Comparison of ENCODE assay signal across 8 mouse cellular contexts in the genomic region with DNA sequence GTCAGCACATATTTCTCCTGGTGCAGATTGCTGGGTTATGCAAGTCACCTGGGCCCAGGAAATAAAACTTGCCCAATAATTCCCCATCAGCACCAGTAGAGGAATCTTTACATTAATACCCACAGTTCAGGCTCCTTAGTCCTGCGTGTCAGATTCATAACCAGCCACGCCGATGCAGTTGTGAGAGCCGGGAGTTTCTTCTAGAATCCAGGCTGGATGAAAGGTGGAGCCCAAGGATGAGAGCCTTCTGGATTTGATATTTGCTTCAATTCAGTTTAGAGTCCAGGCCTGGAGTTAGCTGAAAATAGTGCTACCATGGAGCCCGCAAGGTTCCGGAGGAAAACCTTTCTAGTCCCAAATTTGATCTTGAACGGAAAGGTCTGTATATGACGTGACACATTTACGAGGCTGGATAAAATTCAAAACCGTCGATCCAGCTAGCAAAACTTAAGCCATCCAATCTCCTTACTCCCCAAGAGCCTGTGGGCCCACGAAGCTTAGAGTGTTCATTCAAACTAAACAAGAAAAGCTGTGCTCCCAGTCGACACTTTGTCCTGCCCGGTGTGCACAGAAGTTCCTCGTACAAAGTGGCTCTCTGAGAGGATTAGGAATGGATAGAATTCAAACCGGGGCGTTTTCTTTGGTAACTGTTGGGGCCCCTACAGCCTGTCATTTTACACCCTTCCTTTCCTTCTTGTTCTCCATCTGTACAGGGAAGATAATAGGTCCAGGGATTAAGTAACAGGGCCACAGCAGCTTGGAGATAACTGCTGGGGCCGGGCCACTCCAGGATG. TPM values are rescaled to one million over a fixed set of nuclear protein-coding genes. Genes with fewer than 3 reads are reported as not detected.
DNase-seq lines count a peak whose midpoint lies in the region; ATAC-seq and TF ChIP-seq lines count a peak whose summit lies in the region.

No protein-coding gene starts in this region.

- peak overlapping the region; percentile 85 for H3K9ac ChIP-seq in lung, embryonic 15.5 days
- H3K9ac ChIP-seq in embryonic facial prominence, embryonic 11.5 days (replicated peaks; ENCODE audit: low read length): peak overlapping the region; percentile 85
- peak overlapping the region; percentile 86 for H3K9ac ChIP-seq in hindbrain, postnatal 0 days (replicated peaks; ENCODE audit: low read length)
- H3K9ac ChIP-seq in midbrain, embryonic 16.5 days (ENCODE audit: low read depth, low read length): peak overlapping the region; percentile 77

- no peaks in the 10 kb centered on the region for H3K36me3 ChIP-seq in lung, embryonic 15.5 days
- no peaks in the 10 kb centered on the region for H3K36me3 ChIP-seq in embryonic facial prominence, embryonic 11.5 days (replicated peaks; ENCODE audit: control insufficient read depth, insufficient read depth, low read depth, low read length)
- no peaks in the 10 kb centered on the region for H3K36me3 ChIP-seq in hindbrain, postnatal 0 days (ENCODE audit: insufficient read depth, low read length)
- no peaks in the 10 kb centered on the region for H3K36me3 ChIP-seq in midbrain, embryonic 16.5 days (ENCODE audit: control insufficient read depth, insufficient read depth, low read length)

- peak overlapping the region; percentile 86 for H3K27ac ChIP-seq in lung, embryonic 15.5 days
- no peak overlapping the region; the same call in 1 of the 2 replicates for H3K27ac ChIP-seq in embryonic facial prominence, embryonic 11.5 days (replicated peaks; ENCODE audit: low read depth, low read length)
- H3K27ac ChIP-seq in hindbrain, postnatal 0 days: peak overlapping the region; percentile 88
- H3K27ac ChIP-seq in midbrain, embryonic 16.5 days (ENCODE audit: low read length): no peak overlapping the region

- peak overlapping the region; percentile 93 for H3K4me3 ChIP-seq in lung, embryonic 15.5 days
- H3K4me3 ChIP-seq in embryonic facial prominence, embryonic 11.5 days (ENCODE audit: low read depth, low read length): peak overlapping the region; percentile 93
- H3K4me3 ChIP-seq in hindbrain, postnatal 0 days (ENCODE audit: low read length): peak overlapping the region; percentile 95
- peak overlapping the region; percentile 71 for H3K4me3 ChIP-seq in midbrain, embryonic 16.5 days (ENCODE audit: low read depth, low read length)

- no peak for TF ChIP-seq CTCF in hindbrain, postnatal 0 days (IDR thresholded peaks at IDR 0.05; ENCODE audit: low read depth)

- no peaks in the 10 kb centered on the region for H3K9me3 ChIP-seq in lung, embryonic 15.5 days
- no peaks in the 10 kb centered on the region for H3K9me3 ChIP-seq in embryonic facial prominence, embryonic 11.5 days (replicated peaks; ENCODE audit: control insufficient read depth, low read length)
- no peaks in the 10 kb centered on the region for H3K9me3 ChIP-seq in hindbrain, postnatal 0 days (ENCODE audit: low read length)
- no peaks in the 10 kb centered on the region; the same call in 1 of the 2 replicates for H3K9me3 ChIP-seq in midbrain, embryonic 16.5 days (replicated peaks; ENCODE audit: control insufficient read depth, low read length, poor library complexity, severe bottlenecking)

- ATAC-seq in lung, embryonic 15.5 days (ENCODE audit: borderline replicate concordance, extremely low read depth, low FRiP score, low TSS enrichment): no peak
- no peak for ATAC-seq in embryonic facial prominence, embryonic 11.5 days (replicated peaks; ENCODE audit: insufficient number of reproducible peaks, low FRiP score, low TSS enrichment, low read depth)
- no peak for ATAC-seq in hindbrain, postnatal 0 days
- ATAC-seq in midbrain, embryonic 16.5 days: no peak

- no peaks in the 10 kb centered on the region for H3K27me3 ChIP-seq in lung, embryonic 15.5 days
- H3K27me3 ChIP-seq in embryonic facial prominence, embryonic 11.5 days (ENCODE audit: control insufficient read depth, insufficient read depth, low read length): no peaks in the 10 kb centered on the region
- H3K27me3 ChIP-seq in hindbrain, postnatal 0 days (ENCODE audit: insufficient read depth, low read length): no peaks in the 10 kb centered on the region
- H3K27me3 ChIP-seq in midbrain, embryonic 16.5 days (ENCODE audit: control insufficient read depth, insufficient read depth, low read depth, low read length): no peaks in the 10 kb centered on the region

- 27% methylated on average over 18 of the region's 18 CpGs for WGBS in lung, embryonic 15.5 days
- WGBS in embryonic facial prominence, embryonic 11.5 days: 28% methylated on average over 18 of the region's 18 CpGs
- 28% methylated on average over 18 of the region's 18 CpGs for WGBS in hindbrain, postnatal 0 days
- 10% methylated on average over 18 of the region's 18 CpGs for WGBS in midbrain, embryonic 16.5 days

- H3K4me1 ChIP-seq in lung, embryonic 15.5 days: peaks cover 29% of the 10 kb centered on the region
- H3K4me1 ChIP-seq in embryonic facial prominence, embryonic 11.5 days (ENCODE audit: control insufficient read depth, insufficient read depth, low read length): no peaks in the 10 kb centered on the region; the same call in 1 of the 2 replicates
- peaks cover 21% of the 10 kb centered on the region for H3K4me1 ChIP-seq in hindbrain, postnatal 0 days (ENCODE audit: insufficient read depth, low read length)
- H3K4me1 ChIP-seq in midbrain, embryonic 16.5 days (ENCODE audit: control insufficient read depth, insufficient read depth, low read length): peaks cover 27% of the 10 kb centered on the region

- H3K4me2 ChIP-seq in lung, embryonic 15.5 days: peak overlapping the region; percentile 94
- peak overlapping the region; percentile 68 for H3K4me2 ChIP-seq in embryonic facial prominence, embryonic 11.5 days (ENCODE audit: low read depth, low read length)
- H3K4me2 ChIP-seq in hindbrain, postnatal 0 days (ENCODE audit: low read depth, low read length): peak overlapping the region; percentile 76
- H3K4me2 ChIP-seq in midbrain, embryonic 16.5 days (ENCODE audit: low read length): peak overlapping the region; percentile 74

- DNase-seq in lung, postnatal 36 days: no peak
- DNase-seq in embryonic facial prominence, embryonic 11.5 days (ENCODE audit: low spot score): peak; percentile 14
- DNase-seq in hindbrain, postnatal 0 days (ENCODE audit: low spot score): no peak
- DNase-seq in urinary bladder, postnatal 4 days (ENCODE audit: low spot score in 2 of 2): no peak
- DNase-seq in kidney, postnatal 14 days: no peak
- DNase-seq in thymus, postnatal 14 days: no peak

RNA-seq across cellular contexts. Expression of a gene that starts 1.0 kb away (rescaled TPM):
- polyA plus RNA-seq in lung, embryonic 15.5 days (2015; fragmentation: Nextera tagmentation; extraction: Ambion mirVana): 31.4 and 33.5 TPM in 2 replicates
- 32.5 and 35.5 TPM in 2 replicates for polyA plus RNA-seq in embryonic facial prominence, embryonic 11.5 days (2014; fragmentation: Nextera tagmentation; extraction: Ambion mirVana)
- total RNA-seq in hindbrain, postnatal 0 days (2014; rRNA removed): 21.7 and 23.6 TPM in 2 replicates
- polyA plus RNA-seq in hindbrain, postnatal 0 days (2015; fragmentation: Nextera tagmentation; extraction: Ambion mirVana): 21.7 and 23.5 TPM in 2 replicates
- 18.0 and 18.2 TPM in 2 replicates for polyA plus RNA-seq in midbrain, embryonic 16.5 days (2015; fragmentation: Nextera tagmentation; extraction: Ambion mirVana)

RNA-seq across cellular contexts. Expression of a gene that starts 44.2 kb away (rescaled TPM):
- 10.0 and 11.1 TPM in 2 replicates for polyA plus RNA-seq in lung, embryonic 15.5 days (2015; fragmentation: Nextera tagmentation; extraction: Ambion mirVana)
- polyA plus RNA-seq in embryonic facial prominence, embryonic 11.5 days (2014; fragmentation: Nextera tagmentation; extraction: Ambion mirVana): 6.1 and 6.7 TPM in 2 replicates
- 6.6 and 11.4 TPM in 2 replicates for total RNA-seq in hindbrain, postnatal 0 days (2014; rRNA removed)
- 5.7 and 6.2 TPM in 2 replicates for polyA plus RNA-seq in hindbrain, postnatal 0 days (2015; fragmentation: Nextera tagmentation; extraction: Ambion mirVana)
- polyA plus RNA-seq in midbrain, embryonic 16.5 days (2015; fragmentation: Nextera tagmentation; extraction: Ambion mirVana): 4.3 and 4.4 TPM in 2 replicates

Comparison
In these comparisons a context has a peak if more than half of its experiments do, and no peak if none do; other contexts are left out.
1. H3K27ac ChIP-seq: peak in lung, embryonic 15.5 days (single experiment) and hindbrain, postnatal 0 days (single experiment); none in embryonic facial prominence, embryonic 11.5 days (single experiment) and midbrain, embryonic 16.5 days (single experiment).
2. Peak in every context shown above with its lines, with median percentiles within 50 percentile points of each other: H3K4me2 ChIP-seq, H3K4me3 ChIP-seq and H3K9ac ChIP-seq.